Mouse (Mus musculus) large intestine, adult 2 months (tissue): ENCODE measurements at regions not wholly inside any gene's neighbourhood (a gene's known extent, or its start where the extent isn't known, plus 50 kb on each side); places are given as distances from the start of the nearest gene placed in this dataset.

Experiments
- DNase-seq: peaks from one replicate; pipeline ENCODE4 v3.0.0-alpha.2; 2012; ENCODE audit warnings: low read depth, low spot score
- WGBS: fragments of 180-500 bp; shearing (Covaris S2); methylation state at CpG from one replicate; pipeline ENCODE4 v1.1.7; 2018; 5-methylcytosine and 5-hydroxymethylcytosine counted together

DNA sequence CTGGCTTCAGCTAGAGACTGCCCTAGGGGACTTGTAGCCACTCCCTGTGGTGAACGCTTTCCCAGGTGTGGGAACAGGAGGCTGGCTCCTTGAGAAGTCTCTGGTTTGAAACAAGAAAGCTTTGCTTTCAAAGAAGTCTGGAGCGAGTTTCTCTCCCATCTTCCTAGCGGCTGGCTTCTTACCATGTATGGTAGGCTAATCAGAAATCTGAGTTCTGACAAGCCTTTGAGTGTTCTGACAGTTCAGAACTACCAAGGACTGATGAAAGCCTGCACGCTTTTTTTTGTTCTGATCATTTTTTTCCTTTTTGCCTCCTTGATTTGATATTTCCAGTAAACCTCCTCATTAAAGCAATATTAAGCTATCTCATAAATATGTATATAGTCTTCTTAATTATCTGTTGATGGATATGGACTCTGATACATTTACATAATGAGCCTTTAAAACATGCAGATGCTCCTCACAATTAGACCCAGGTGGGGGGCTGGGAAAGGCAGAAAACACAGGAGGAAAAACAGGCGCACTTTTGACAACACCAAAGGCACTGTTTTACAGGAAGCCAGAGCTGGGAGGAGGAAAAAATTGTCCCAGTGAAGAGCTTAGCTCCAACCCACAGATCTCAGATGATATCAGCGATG, 95.7 kb upstream of the Plxnc1 start:
- DNase-seq = no peak
- whole genome bisulfite sequencing = 80% methylated on average over 6 of the region's 6 CpGs

DNA sequence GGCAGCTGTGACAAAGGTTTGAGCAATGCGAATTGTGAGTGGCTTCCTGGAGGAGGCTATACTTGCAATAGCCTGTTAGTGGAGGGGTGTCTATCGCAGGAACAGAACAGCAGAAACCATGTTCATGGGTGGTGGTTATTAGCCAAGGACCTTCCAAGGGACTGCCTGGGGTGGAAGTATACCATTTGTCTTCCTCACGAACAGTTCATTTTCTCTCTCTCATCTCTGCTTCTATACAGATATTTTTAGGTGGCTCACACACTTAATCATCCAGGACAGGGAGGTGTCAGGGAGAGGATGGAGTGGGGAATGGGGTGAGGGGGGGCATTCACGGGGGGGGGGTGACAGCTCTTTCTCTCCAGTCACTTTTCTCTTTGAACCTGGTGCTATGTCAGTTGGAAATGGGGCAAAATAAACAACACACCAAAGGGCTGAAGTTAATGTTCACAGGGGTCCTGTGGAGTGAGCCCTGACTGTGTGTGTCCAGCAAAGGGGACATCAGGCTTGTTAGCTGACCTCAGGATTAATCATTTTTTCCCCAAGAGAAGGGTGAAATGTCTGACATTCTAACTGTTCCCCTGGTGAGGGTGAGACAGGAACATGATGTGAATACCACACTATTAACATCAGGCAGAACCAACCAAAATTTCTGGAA, 91.5 kb upstream of the Plxnc1 start:
- WGBS = 71% methylated on average over 4 of the region's 4 CpGs
- DNase-seq = no peak

DNA sequence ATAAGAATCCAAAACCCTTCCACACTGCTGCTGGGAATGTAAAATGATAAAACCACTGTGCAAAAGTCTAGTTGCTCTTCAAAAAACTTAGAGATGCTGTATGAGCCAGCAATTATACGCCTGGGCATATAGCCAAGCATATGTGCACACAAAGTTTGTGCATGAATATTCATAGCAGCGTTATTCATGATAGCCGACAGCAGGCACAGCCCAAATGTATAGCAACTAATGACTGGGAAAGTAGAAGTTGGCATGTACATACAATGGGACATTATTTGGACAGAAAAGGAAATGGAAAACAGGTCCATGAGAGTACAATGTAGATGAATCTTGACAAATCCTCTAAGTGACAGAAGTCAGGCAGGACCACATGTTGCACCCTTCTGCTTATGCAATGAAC, 90.7 kb upstream of the Plxnc1 start:
- no peak for DNase-seq
- WGBS = 73% methylated on average over 3 of the region's 3 CpGs

DNA sequence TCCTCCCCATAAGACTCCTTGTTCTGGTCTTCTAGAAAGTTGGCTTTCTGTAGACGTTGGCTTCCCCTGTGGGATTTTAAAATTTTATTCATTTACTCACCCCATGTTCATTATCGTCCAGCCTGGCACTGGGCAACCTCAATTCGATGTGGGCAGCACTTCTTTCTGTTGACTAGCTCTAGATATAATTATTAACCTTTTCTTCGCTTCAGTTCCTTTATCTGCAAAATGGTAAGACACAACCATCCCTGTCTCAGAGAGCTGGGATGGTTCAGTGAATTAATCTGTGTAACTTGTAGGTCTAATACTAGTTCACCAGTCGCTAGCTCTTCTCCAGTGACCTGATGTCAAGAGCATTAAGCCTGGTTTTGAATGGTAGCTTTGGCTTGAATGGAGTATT, 89.9 kb upstream of the Plxnc1 start:
- WGBS = 78% methylated on average over 5 of the region's 5 CpGs
- no peak for DNase-seq

DNA sequence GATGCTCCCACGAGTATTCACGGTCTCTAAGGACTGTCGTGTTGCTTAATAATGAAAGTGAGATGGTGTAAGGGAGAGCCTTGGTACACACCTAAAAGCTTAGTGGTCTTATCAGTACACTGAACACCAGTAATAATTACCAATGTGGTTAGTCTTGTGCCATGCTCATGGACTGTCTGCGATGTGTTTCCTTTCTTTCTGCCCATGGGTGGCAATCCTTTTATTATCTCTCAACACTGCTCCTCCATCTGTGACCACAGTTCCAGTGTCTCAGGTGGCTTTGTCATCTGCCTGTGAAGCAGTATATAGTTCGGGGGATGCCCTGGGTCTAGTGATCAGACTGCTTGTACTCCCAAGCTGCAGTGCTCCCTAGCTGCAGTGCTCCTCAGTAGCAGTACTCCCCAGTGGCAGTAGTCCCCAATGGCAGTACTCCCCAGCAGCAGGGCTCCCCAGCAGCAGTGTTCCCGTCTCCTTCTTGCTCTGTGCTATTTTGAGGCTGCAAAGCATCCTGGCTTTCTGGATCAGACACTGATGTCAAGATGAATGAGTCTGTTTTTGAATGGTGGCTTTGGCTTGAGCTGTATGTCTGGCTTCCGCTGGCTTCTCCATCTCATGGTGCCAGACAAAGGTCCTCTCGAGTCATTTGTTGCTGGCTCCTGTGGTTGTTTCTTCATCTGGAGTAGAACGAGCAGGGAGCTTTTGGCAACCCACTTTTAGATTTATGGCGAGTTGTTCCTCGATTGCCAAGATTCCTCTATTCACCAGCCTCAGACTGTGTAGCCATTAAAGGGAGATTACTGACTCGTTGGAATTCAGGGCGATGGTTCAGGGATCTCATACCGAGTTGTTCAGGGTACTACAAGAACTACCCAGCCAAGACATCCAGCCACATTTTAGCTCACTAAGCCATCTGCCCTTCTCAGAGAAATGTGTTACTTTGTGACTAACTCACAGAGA, 88.4 kb upstream of the Plxnc1 start:
- no peak for DNase-seq
- 72% methylated on average over 14 of the region's 14 CpGs for WGBS

DNA sequence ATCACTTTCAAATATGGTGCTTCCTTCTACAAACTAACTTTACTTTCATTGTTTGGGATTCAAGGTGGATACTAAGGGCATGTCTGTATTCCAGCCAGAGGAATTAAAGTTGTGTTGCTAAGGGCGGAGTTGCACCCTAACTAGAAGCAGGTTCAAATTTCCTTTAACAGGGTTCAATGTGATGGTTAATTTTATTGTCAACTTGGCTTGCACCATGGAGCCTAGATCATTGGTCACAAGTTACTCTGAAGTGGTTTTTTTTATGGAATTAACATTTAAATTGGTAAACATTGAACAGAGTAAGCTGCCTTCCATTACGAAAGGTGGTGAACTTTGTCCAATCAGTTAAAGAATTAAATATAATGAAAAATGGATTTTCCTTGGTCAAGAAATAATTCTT, 86.7 kb upstream of the Plxnc1 start:
- DNase-seq = no peak
- WGBS = 84% methylated on average over 2 of the region's 2 CpGs

DNA sequence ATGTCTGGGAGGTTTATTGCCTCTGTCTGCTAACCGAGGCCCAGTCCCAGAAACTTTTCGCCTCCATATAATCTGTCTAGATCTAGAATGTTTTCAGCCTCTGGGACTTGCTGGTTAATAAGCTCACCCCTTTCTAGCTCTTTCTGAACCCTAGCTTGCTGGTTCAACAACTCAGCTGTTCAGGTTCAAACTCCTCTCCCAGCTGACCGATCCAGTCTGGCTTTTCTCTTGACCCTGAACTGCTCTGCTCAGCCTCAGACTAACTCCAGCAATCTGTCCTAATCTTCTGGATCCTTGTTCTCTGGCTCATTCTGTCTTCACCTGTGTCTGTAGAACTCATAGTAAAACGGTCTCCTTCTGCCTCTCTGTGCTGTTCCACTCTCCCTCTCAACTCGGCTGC, 86.2 kb upstream of the Plxnc1 start:
- WGBS = 65% methylated on average over 5 of the region's 5 CpGs
- no peak for DNase-seq

DNA sequence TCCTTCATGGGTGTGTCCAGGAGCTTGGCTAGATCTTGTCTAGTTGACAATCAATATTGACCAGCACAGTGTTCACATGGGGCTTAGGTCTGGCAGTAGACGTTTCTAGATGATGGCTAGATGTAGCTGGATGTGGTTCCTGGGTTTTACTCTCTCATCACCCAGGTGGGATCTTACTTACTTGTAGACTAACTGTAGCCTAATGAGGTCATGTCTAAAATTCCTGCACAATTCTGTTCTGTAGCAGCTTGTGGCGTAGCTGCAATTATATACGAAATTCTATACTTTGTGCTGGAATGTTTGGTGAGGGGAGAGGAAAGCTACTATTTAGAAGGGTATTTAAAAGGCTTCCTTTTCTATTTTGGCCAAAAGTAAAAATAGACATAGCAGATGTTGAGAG, 84.9 kb upstream of the Plxnc1 start:
- WGBS = 74% methylated on average over 3 of the region's 3 CpGs
- DNase-seq = no peak

DNA sequence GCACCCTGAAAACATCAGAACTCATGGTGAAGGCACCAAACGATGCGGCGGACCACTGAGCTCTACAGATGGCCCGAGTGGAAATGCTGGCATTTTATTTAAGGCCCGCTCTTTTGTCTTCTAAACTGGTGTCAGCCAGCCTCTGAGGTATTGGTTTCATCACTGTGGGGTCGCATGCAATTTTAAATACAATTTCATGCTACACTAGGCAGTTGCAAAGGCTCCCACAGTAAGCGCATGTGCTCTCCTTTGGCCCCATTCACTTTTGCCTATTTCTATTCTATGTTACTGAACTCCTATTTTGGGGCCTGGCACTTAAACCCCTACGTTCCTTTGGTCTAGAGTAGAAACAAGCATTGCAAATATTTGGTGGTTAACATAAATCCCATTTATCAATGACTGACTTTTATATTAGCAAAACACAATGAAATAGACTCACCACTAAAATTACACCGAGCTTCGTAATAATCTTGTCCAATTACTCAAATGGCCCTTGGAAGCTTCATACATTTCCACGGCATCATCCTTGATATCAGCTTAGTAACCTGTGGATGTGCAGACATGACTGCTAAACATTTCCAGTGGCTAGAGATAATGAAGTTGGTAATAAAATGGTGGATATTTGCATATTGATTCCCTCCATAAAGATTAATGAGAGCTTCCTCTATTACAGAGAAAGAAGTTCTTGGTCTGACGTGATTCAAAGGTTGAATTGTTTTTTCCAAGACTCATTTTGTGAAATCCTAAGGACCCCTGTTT, 81.1 kb upstream of the Plxnc1 start:
- whole genome bisulfite sequencing = 87% methylated on average over 12 of the region's 12 CpGs

DNA sequence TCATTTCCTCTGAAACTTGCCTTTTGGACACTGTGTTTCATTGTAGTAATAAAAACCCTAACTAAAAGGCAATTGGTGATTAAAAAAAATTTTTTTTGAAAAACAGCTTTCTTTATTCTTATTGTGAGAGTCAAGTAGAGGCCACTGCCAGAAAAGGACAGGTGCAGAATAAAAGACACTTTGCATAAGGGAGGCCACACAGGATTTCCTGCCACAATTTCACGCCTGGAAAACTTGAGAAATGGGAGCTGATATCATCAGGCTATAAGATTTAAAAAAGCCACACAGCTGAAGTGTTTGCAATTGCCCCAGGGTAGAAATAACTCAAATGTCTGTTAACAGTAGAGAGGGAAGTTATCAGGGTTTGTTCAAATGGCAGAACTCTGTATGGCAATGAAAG, 76.6 kb upstream of the Plxnc1 start:
- DNase-seq = no peak
- 66% methylated on average over 1 of the region's 1 CpGs for WGBS

More for the DNA sequence above, 81.1 kb upstream of the Plxnc1 start:
- no peak for DNase-seq

DNA sequence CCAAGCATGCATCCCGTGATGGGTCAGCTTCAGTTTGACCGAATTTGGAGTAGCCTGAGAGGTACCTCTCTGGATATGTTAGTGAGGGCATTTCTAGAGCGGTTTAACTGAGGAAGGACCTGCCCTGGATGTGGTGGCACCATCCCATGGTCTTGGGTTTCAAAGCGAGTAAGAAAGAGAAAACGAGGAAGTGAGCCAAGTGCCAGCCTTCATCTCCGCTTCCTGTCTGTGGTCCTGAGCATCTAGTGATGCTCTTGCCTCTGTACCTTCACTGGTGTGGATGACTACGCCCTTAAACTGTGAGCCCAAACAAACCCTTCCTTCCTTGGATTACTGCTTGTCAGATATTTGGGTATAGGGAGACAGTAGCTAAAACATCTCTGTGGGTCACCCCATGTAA, 72.3 kb upstream of the Plxnc1 start:
- 88% methylated on average over 7 of the region's 7 CpGs for WGBS

DNA sequence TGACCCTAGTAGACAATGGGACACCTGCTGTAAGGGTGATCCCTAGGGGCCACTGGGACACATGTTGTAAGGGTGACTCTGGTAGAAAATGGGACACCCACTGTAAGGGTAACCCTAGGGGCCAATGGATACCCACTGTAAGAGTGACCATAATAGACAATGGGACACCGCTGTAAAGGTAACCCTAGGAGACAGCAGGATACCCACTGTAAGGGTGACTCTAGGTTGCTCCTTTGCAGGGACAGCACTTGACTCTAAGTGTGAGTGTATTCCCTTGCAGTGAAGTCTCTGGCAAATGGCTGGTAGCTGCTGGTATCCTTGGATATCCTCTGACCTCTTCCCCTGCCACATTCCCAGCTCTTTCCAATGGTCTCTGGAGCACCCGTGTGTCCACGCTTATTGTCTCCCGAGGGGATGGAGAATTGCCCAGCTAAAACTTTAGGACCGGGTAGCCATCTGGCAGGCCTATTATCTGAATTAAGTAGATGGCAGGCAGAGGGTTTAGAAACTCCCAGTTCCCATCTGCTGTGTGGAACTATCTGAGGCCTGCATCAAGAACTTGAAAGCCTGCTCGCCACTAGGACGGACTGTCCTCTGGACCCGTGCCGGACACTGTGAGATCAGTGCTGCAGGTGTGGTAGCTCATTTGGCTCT, 70.8 kb upstream of the Plxnc1 start:
- no peak for DNase-seq
- WGBS = 89% methylated on average over 9 of the region's 9 CpGs

More for the DNA sequence above, 72.3 kb upstream of the Plxnc1 start:
- no peak for DNase-seq

DNA sequence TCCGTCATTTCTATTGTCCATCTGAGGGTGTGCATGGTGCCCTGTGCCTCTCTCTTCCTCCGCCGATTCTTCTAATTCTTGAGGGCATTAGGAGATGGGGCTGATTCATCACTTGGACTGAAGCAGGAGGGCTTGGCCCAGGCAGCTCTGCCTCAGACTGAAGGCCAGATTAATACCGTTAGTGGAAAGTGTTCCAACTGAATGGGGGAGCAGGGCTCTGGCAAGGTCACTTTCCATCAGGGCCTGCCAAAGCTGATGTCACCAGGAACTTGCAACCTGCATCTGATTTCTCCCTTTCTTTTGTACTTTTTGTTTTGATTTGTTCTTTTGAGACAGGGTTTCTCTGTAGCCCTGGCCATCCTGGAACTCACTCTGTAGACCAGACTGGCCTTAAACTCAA, 69.3 kb upstream of the Plxnc1 start:
- no peak for DNase-seq
- WGBS = 59% methylated on average over 4 of the region's 4 CpGs

DNA sequence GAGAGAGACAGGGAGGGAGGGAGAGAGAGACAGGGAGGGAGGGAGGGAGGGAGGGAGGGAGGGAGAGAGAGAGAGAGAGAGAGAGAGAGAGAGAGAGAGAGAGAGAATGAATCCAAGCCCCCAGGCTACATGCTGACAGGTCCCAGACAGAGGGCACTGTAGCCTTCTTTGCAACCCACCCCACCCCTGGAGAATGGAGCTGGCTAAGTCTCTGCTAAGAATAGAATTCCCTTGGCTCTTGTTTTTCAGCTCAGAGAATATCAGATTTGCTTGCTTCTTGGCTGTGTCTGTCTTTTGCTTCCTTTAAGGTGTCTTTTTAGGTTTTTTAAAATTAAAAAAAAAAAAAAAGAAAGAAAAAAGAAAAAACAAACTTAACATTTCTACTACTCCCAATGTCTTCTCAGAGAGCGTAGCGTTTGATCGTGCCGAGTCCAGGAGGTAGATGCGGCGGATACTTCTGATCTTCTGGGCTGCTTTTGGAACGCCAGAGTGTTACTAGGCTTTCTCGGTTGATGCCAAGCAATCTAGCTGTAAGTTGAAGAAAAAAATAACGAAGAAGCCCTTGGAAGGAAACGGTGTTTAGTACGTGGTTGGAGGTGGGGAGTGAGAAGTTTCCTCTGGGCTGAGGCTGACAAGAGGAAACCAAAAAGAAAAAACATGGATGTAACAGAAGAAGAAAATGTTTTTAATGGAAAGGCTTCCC, 68.7 kb upstream of the Plxnc1 start:
- 82% methylated on average over 11 of the region's 11 CpGs for WGBS
- no peak for DNase-seq

DNA sequence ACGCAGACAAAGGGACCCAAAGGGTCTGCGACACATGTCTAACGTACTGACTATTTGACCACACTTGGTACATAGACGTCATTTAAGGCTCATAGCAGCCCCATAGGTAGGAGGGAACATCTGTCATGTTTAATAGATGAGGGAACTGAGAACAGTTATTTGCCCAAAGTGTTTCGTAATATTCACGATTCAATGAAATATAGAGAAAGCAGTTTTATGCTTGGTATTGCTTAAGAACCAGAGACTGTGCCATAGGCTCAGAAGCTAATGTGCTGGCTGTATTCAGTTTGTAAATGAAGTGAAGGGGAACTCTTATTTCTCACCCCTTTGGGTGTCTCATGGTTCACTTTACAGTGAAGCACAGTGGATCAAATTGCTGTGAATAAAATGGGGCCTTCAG, 65.7 kb upstream of the Plxnc1 start:
- WGBS = 86% methylated on average over 6 of the region's 6 CpGs
- no peak for DNase-seq

DNA sequence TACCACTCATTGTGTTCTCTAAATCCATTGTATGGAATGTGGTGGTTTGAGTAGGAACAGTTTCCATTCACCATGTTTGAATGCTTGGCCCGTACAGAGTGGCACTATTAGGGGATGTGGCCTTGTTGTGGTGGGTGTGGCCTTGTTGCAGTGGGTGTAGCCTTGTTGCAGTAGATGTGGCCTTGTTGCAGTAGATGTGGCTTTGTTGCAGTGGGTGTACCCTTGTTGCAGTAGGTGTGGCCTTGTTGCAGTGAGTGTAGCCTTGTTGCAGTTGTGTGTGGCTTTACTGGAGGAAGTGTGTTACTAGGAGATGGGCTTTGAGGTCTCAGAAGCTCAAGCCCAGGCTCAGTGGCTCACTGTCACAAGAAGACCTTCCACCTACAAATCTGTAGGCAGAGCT, 64.4 kb upstream of the Plxnc1 start:
- no peak for DNase-seq
- 67% methylated on average over 1 of the region's 1 CpGs for WGBS

DNA sequence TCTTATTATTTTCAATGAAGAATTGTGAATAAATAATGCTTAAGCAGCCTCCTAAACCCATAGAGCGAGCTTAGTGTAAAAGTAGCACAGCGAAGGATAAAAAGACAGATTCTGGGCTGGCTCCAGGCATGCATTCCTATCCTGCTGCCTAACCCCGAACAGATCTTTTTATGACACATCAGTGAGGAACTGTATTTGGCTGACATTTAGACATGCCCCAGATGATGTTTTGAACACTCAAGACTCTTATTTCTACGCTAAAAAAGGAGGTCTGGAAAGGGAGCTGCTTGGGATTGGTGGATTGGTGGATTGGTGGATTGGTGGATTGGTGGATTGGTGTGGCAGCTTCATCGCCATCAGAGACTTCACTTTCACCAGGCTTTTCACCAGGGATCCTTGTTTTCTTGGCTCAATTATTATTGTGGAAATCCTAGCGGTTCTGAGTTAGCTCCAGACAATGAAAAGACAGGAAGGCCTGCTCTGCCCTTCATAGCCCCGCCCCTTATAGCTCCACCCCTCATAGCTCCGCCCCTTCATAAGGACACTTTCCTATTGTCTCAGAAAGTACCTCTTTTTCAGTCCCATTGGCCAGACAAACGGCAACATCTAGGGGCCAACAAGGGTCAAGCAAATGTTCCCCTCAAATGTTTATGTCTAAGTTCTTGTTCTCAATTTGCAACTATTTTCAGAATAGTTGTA, 59.6 kb upstream of the Plxnc1 start:
- WGBS = 64% methylated on average over 9 of the region's 9 CpGs
- DNase-seq = no peak

DNA sequence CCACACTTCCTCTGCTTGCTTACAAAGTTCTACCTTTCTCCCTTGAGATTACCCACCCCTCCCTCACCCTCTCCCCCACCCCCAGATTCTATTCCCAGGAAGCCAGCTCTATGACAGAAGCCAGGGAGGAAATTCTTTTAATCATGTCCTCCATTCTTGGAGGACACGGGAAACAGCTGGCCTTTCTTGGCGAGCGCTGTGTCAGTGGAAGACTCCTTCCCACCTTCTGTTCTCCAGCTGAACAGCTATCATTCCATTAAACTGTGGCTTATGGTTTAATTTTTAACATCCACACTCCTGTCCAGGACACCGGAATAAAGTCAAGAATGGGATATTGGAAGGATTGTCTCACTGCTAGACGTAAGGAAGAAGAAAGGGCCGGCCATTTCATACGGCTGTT, 59.0 kb upstream of the Plxnc1 start:
- no peak for DNase-seq
- WGBS = 56% methylated on average over 7 of the region's 7 CpGs
